Mouse (Mus musculus): Measurements from ENCODE around the gene Aqp1.

DNA sequence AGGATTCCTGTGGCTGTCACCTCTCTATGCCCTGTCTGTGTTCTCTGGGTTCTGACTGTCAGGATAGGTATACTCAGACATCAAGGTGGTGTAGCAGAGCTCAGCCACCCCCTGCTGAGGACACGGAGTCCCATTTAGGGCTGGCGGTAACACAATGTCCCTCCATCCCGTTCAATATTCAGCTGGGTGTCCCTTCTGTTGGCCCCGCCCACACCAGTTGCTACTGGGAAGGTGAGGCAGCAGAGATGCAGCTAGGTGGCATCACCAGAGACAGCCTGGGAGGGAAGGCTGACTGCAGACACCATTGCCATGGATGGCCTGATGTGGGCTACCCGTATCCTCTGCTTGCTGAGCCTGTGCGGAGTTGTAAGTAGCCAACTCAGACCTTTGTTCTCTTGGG lies 39.8 kb downstream of the Aqp1 start, which contains the start of gene Ghrhr:
- TF ChIP-seq CTCF (conservative IDR thresholded peaks at IDR 0.05; ENCODE audit: low read length) (no peak), NANOG (IDR thresholded peaks at IDR 0.05; ENCODE audit: borderline replicate concordance, low read length) (no peak), POU5F1 (IDR thresholded peaks at IDR 0.05; ENCODE audit: borderline replicate concordance, low read length) (no peak)
